In genomic region chr12:103281912-103282311, GRCm38 (mm10) we compare ENCODE assay signal across 10 mouse cellular contexts. TPM values are rescaled to one million over a fixed set of nuclear protein-coding genes. Genes with fewer than 3 reads are reported as not detected.
DNase-seq lines count a peak whose midpoint lies in the region; ATAC-seq and TF ChIP-seq lines count a peak whose summit lies in the region.
"Had no signal": no experiment of that assay in that cellular context is flagged by ENCODE, and none has a peak within 500 bp of the region (broad histone marks: within the 10 kb centered on the region; RNA-seq: fewer than 3 reads in every experiment).

No protein-coding gene starts in this region.

- no peak for TF ChIP-seq EP300 in heart, postnatal 0 days (IDR thresholded peaks at IDR 0.05; ENCODE audit: low read depth)

- no peaks in the 10 kb centered on the region for H3K4me1 ChIP-seq in heart, postnatal 0 days (ENCODE audit: control insufficient read depth, insufficient read depth)
- peaks cover 7% of the 10 kb centered on the region; the same call in 1 of the 2 replicates for H3K4me1 ChIP-seq in forebrain, embryonic 10.5 days
- H3K4me1 ChIP-seq: heart, embryonic 13.5 days had no signal

- no peak overlapping the region for H3K9ac ChIP-seq in heart, postnatal 0 days (replicated peaks; ENCODE audit: low read depth, low read length)
- H3K9ac ChIP-seq: heart, embryonic 13.5 days had no signal

- H3K4me3 ChIP-seq in heart, postnatal 0 days (ENCODE audit: low read depth, low read length) = no peak overlapping the region
- no peak overlapping the region for H3K4me3 ChIP-seq in forebrain, embryonic 10.5 days
- H3K4me3 ChIP-seq: heart, embryonic 13.5 days had no signal

- no peaks in the 10 kb centered on the region for H3K36me3 ChIP-seq in heart, postnatal 0 days (replicated peaks; ENCODE audit: control insufficient read depth, insufficient read depth, low read length)
- H3K36me3 ChIP-seq in forebrain, embryonic 10.5 days (replicated peaks) = no peaks in the 10 kb centered on the region
- H3K36me3 ChIP-seq: heart, embryonic 13.5 days had no signal

- H3K4me2 ChIP-seq in heart, postnatal 0 days (ENCODE audit: low read depth, low read length) = no peak overlapping the region
- H3K4me2 ChIP-seq: heart, embryonic 13.5 days had no signal

- WGBS in heart, postnatal 0 days = 34% methylated on average over 4 of the region's 4 CpGs
- WGBS in forebrain, embryonic 10.5 days = 86% methylated on average over 4 of the region's 4 CpGs

- TF ChIP-seq CTCF in heart, postnatal 0 days (IDR thresholded peaks at IDR 0.05; ENCODE audit: low read depth) = no peak

- no peak overlapping the region for H3K27ac ChIP-seq in heart, postnatal 0 days (ENCODE audit: low read depth)
- no peak overlapping the region for H3K27ac ChIP-seq in forebrain, embryonic 10.5 days
- H3K27ac ChIP-seq: heart, embryonic 13.5 days had no signal

- ATAC-seq in heart, postnatal 0 days (ENCODE audit: insufficient read depth, low read depth) = no peak; the same call in 1 of the 2 replicates

- no peaks in the 10 kb centered on the region for H3K9me3 ChIP-seq in heart, postnatal 0 days (replicated peaks; ENCODE audit: control insufficient read depth, low read length)
- peaks cover 12% of the 10 kb centered on the region for H3K9me3 ChIP-seq in forebrain, embryonic 10.5 days
- H3K9me3 ChIP-seq: heart, embryonic 13.5 days had no signal

- DNase-seq in gastrocnemius, adult 18-20 months (ENCODE audit: low spot score) = peak; percentile 74
- DNase-seq in gastrocnemius, postnatal 10 days = no peak
- DNase-seq in heart, postnatal 0 days (ENCODE audit: low spot score) = peak; percentile 5
- DNase-seq in kidney, postnatal 36 days = peak; percentile 82 to 92
- DNase-seq in lung, postnatal 4 days = peak; percentile 38 to 78
- DNase-seq in forebrain, embryonic 10.5 days (ENCODE audit: extremely low spot score, low spot score) = no peak
- DNase-seq in frontal cortex, adult 2 months (ENCODE audit: extremely low spot score in 1 of 2, low spot score in 1 of 2) = no peak
- no peak for DNase-seq in frontal cortex, postnatal 25 days (ENCODE audit: low spot score in 2 of 2)
- DNase-seq: right cerebral cortex, postnatal 25 days had no signal

- H3K27me3 ChIP-seq in heart, postnatal 0 days (ENCODE audit: control insufficient read depth, insufficient read depth, low read length) = peaks cover 10% of the 10 kb centered on the region; the same call in 1 of the 2 replicates
- no peaks in the 10 kb centered on the region for H3K27me3 ChIP-seq in forebrain, embryonic 10.5 days (ENCODE audit: poor library complexity, severe bottlenecking)

RNA-seq across cellular contexts. Expression of gene Fam181a, which starts 28.9 kb away (rescaled TPM):
- total RNA-seq in gastrocnemius, adult 18-20 months (2021) = not detected
- total RNA-seq in gastrocnemius, postnatal 10 days (2021) = not detected
- total RNA-seq in heart, postnatal 0 days (2014; rRNA removed; ENCODE audit: low replicate concordance) = not detected in 2 replicates
- not detected in 2 replicates for polyA plus RNA-seq in heart, postnatal 0 days (2015; fragmentation: Nextera tagmentation; extraction: Ambion mirVana)
- 24.0 and 27.7 TPM in 2 replicates for polyA plus RNA-seq in forebrain, embryonic 10.5 days (2016; fragmentation: Nextera tagmentation; extraction: Ambion mirVana)
- polyA plus RNA-seq in frontal cortex, adult 2 months (2012; rRNA removed) = 4.6 and 7.1 TPM in 2 replicates
- polyA plus RNA-seq: heart, embryonic 13.5 days had no signal

RNA-seq across cellular contexts. Expression of gene Prima1, which starts 40.0 kb away (rescaled TPM):
- 10 to 100 TPM in 1 of 2 experiments, 1 to 10 TPM in 1; 9.9 to 29.8 TPM for total RNA-seq in gastrocnemius, adult 18-20 months (2021)
- 1 to 10 TPM; 1.3 to 2.1 TPM for total RNA-seq in gastrocnemius, postnatal 10 days (2021)
- not detected in 2 replicates for total RNA-seq in heart, postnatal 0 days (2014; rRNA removed; ENCODE audit: low replicate concordance)
- 0.14 TPM in 1 of 2 replicates, not detected in the other for polyA plus RNA-seq in heart, postnatal 0 days (2015; fragmentation: Nextera tagmentation; extraction: Ambion mirVana)
- polyA plus RNA-seq in forebrain, embryonic 10.5 days (2016; fragmentation: Nextera tagmentation; extraction: Ambion mirVana) = not detected in 2 replicates
- 7.2 and 7.8 TPM in 2 replicates for polyA plus RNA-seq in frontal cortex, adult 2 months (2012; rRNA removed)

Comparison
In these comparisons a context has a peak if more than half of its experiments do, and no peak if none do; other contexts are left out.
1. DNase-seq: peak in gastrocnemius, adult 18-20 months (single experiment), heart, postnatal 0 days (single experiment), kidney, postnatal 36 days (2 of 2) and lung, postnatal 4 days (2 of 2); none in gastrocnemius, postnatal 10 days (single experiment), forebrain, embryonic 10.5 days (single experiment), frontal cortex, adult 2 months (0 of 2) and frontal cortex, postnatal 25 days (0 of 2).